Mouse (Mus musculus) spleen, adult 2 months (tissue): ENCODE data around the gene Hs2st1.

Source experiments
- CTCF ChIP-seq: fragments of 200-500 bp; IDR thresholded peaks from 2 replicates; pipeline ENCODE4 v1.5.1; 2011; ENCODE audit warnings: mild to moderate bottlenecking, inconsistent platforms; ENCODE audit not compliant: insufficient read depth, insufficient read length, insufficient replicate concordance; ENCODE audit errors: extremely low read depth
- POLR2A ChIP-seq: fragments of 200-500 bp; IDR thresholded peaks from 2 replicates; pipeline ENCODE4 v1.6.1; 2011; ENCODE audit warnings: low read depth, low read length, inconsistent platforms

- TF ChIP-seq CTCF, result no peak
- no peak for TF ChIP-seq POLR2A
Observed at GRCm38 (mm10) chr3:144611626-144612271, 41.8 kb upstream of the Hs2st1 start.
